Mouse (Mus musculus) testis, adult 2 months (tissue): Measurements from ENCODE around the gene Igsf21.

Experiments used
- CTCF ChIP-seq: fragments of 200-500 bp; IDR thresholded peaks from 2 replicates; pipeline ENCODE4 v1.5.1; 2012; ENCODE audit warnings: low read depth, mild to moderate bottlenecking, inconsistent platforms, low read length, moderate library complexity; ENCODE audit not compliant: control insufficient read depth, insufficient read depth, insufficient replicate concordance
- POLR2A ChIP-seq: fragments of 200-500 bp; IDR thresholded peaks from 2 replicates; pipeline ENCODE4 v1.6.1; 2012; ENCODE audit warnings: low read depth, mild to moderate bottlenecking, inconsistent platforms, low read length, moderate library complexity; ENCODE audit not compliant: control insufficient read depth

DNA sequence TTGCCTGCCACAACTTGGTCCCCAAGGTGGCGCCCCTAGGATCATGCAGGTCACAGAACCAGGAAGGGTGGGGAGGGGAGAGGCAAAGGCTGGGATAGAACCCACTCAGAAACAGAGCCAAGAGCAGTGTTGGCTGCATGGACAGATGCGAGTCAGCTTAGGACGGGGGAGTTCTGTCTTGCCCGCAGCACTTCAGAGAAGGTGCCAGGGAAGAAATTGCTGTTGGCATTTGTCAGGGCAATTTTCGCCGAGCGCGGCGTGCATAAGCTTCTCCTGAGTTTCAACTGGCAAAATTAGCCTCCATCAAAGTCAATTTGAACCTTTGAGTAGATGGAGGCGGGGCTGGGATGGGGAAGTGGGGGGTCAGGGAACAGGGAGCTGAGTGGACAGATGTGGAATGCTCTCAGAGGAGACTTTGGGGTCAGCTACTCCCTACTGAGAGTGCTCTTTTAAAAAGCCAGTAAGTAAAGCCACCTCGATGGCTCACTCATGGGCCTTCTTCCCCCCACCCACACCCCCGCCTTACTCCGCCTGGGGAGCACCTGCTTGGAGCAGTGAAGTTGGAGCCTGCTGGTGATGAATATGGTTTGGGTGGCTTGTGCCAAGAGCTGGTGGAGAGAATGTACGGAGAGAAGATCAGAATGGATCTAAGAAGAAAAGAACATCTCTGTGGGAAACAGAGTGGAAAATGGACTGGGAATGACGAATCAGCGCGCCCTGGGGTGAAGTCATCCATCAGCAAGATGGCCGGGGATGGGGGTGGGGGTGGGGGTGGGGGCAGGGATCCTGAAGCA is 12.0 kb downstream of the Igsf21 start:
- no peak for TF ChIP-seq POLR2A
- no peak for TF ChIP-seq CTCF
